Mouse (Mus musculus): Measurements from ENCODE around the gene Cblb. TPM values are rescaled to one million over a fixed set of nuclear protein-coding genes. Genes with fewer than 3 reads are reported as not detected.

The Cblb gene
- polyA plus RNA-seq, 1 experiment from 2014 or later: 15.5 TPM

- Histone ChIP-seq H3K27me3 (no peaks in the 10 kb centered on the region), H3K4me3 (replicated peaks) (no peak overlapping the region), H3K9ac (no peak overlapping the region), H3K36me3 (peaks cover 4% of the 10 kb centered on the region; the same call in 1 of the 2 replicates), H3K4me1 (peaks cover 16% of the 10 kb centered on the region), H3K27ac (replicated peaks) (no peak overlapping the region), H3K4me2 (replicated peaks) (no peak overlapping the region), H3K9me3 (replicated peaks) (no peaks in the 10 kb centered on the region)
- WGBS: 54% methylated on average over 9 of the region's 9 CpGs
- no peak for ATAC-seq (ENCODE audit: insufficient number of reproducible peaks, low FRiP score, low TSS enrichment, low read depth)
These were observed 104.8 kb downstream of the Cblb start for GRCm38 (mm10) chr16:52135689-52136390.

GRCm38 (mm10) chr16:52143101-52143500 is 112.1 kb downstream of the Cblb start:
- H3K9ac ChIP-seq: no peak overlapping the region
- ATAC-seq (ENCODE audit: insufficient number of reproducible peaks, low FRiP score, low TSS enrichment, low read depth): no peak
- H3K27me3 ChIP-seq: no peaks in the 10 kb centered on the region
- no peaks in the 10 kb centered on the region for H3K4me1 ChIP-seq
- H3K36me3 ChIP-seq: peaks cover 18% of the 10 kb centered on the region
- WGBS: 81% methylated on average over 13 of the region's 13 CpGs
- no peak overlapping the region for H3K27ac ChIP-seq (replicated peaks)
- H3K4me3 ChIP-seq (replicated peaks): no peak overlapping the region
- H3K4me2 ChIP-seq (replicated peaks): no peak overlapping the region
- no peaks in the 10 kb centered on the region for H3K9me3 ChIP-seq (replicated peaks)

- H3K9me3 ChIP-seq (replicated peaks): no peaks in the 10 kb centered on the region
- H3K4me1 ChIP-seq: no peaks in the 10 kb centered on the region
- H3K36me3 ChIP-seq: peaks cover 22% of the 10 kb centered on the region
- H3K9ac ChIP-seq: no peak overlapping the region
- no peak for ATAC-seq (ENCODE audit: insufficient number of reproducible peaks, low FRiP score, low TSS enrichment, low read depth)
- H3K4me2 ChIP-seq (replicated peaks): no peak overlapping the region
- H3K27ac ChIP-seq (replicated peaks): no peak overlapping the region
- H3K4me3 ChIP-seq (replicated peaks): no peak overlapping the region
- WGBS: 94% methylated on average over 3 of the region's 3 CpGs
- H3K27me3 ChIP-seq: no peaks in the 10 kb centered on the region
These were observed 112.8 kb downstream of the Cblb start for GRCm38 (mm10) chr16:52143818-52144217.

GRCm38 (mm10) chr16:52144792-52145191 is 113.8 kb downstream of the Cblb start:
- Histone ChIP-seq H3K36me3 (peaks cover 18% of the 10 kb centered on the region), H3K27me3 (no peaks in the 10 kb centered on the region), H3K4me3 (replicated peaks) (no peak overlapping the region), H3K9ac (no peak overlapping the region), H3K4me2 (replicated peaks) (no peak overlapping the region), H3K9me3 (replicated peaks) (no peaks in the 10 kb centered on the region), H3K4me1 (no peaks in the 10 kb centered on the region), H3K27ac (replicated peaks) (no peak overlapping the region)
- no peak for ATAC-seq (ENCODE audit: insufficient number of reproducible peaks, low FRiP score, low TSS enrichment, low read depth)
- WGBS: 85% methylated on average over 5 of the region's 5 CpGs

- H3K27ac ChIP-seq (replicated peaks): no peak overlapping the region
- H3K4me2 ChIP-seq (replicated peaks): no peak overlapping the region
- no peaks in the 10 kb centered on the region for H3K9me3 ChIP-seq (replicated peaks)
- H3K27me3 ChIP-seq: no peaks in the 10 kb centered on the region
- WGBS: 82% methylated on average over 4 of the region's 4 CpGs
- no peak overlapping the region for H3K4me3 ChIP-seq (replicated peaks)
- H3K4me1 ChIP-seq: no peaks in the 10 kb centered on the region
- H3K36me3 ChIP-seq: peaks cover 18% of the 10 kb centered on the region
- no peak overlapping the region for H3K9ac ChIP-seq
- ATAC-seq (ENCODE audit: insufficient number of reproducible peaks, low FRiP score, low TSS enrichment, low read depth): no peak
These were observed 114.5 kb downstream of the Cblb start for GRCm38 (mm10) chr16:52145552-52145951.

- Histone ChIP-seq H3K36me3 (peaks cover 16% of the 10 kb centered on the region), H3K4me3 (replicated peaks) (no peak overlapping the region)
These were observed 116.1 kb downstream of the Cblb start for GRCm38 (mm10) chr16:52146976-52147696.

GRCm38 (mm10) chr16:52148041-52148440 is 117.0 kb downstream of the Cblb start:
- H3K9me3 ChIP-seq (replicated peaks): no peaks in the 10 kb centered on the region
- no peaks in the 10 kb centered on the region for H3K4me1 ChIP-seq
- no peak overlapping the region for H3K4me3 ChIP-seq (replicated peaks)
- 88% methylated on average over 6 of the region's 6 CpGs for WGBS
- no peak overlapping the region for H3K9ac ChIP-seq
- no peak for ATAC-seq (ENCODE audit: insufficient number of reproducible peaks, low FRiP score, low TSS enrichment, low read depth)
- no peak overlapping the region for H3K4me2 ChIP-seq (replicated peaks)
- H3K27me3 ChIP-seq: no peaks in the 10 kb centered on the region
- H3K27ac ChIP-seq (replicated peaks): no peak overlapping the region
- peaks cover 14% of the 10 kb centered on the region for H3K36me3 ChIP-seq

More at GRCm38 (mm10) chr16:52146976-52147696, 116.1 kb downstream of the Cblb start:
- H3K4me2 ChIP-seq (replicated peaks): no peak overlapping the region
- H3K4me1 ChIP-seq: no peaks in the 10 kb centered on the region
- H3K27ac ChIP-seq (replicated peaks): no peak overlapping the region
- H3K9me3 ChIP-seq (replicated peaks): no peaks in the 10 kb centered on the region
- H3K27me3 ChIP-seq: no peaks in the 10 kb centered on the region
- WGBS: 73% methylated on average over 11 of the region's 11 CpGs
- no peak overlapping the region for H3K9ac ChIP-seq
- no peak for ATAC-seq (ENCODE audit: insufficient number of reproducible peaks, low FRiP score, low TSS enrichment, low read depth)

GRCm38 (mm10) chr16:52149135-52149769 is 118.2 kb downstream of the Cblb start:
- peaks cover 13% of the 10 kb centered on the region for H3K36me3 ChIP-seq
- no peak overlapping the region for H3K9ac ChIP-seq
- H3K9me3 ChIP-seq (replicated peaks): no peaks in the 10 kb centered on the region
- ATAC-seq (ENCODE audit: insufficient number of reproducible peaks, low FRiP score, low TSS enrichment, low read depth): no peak
- H3K27ac ChIP-seq (replicated peaks): no peak overlapping the region
- no peak overlapping the region for H3K4me3 ChIP-seq (replicated peaks)
- no peaks in the 10 kb centered on the region for H3K27me3 ChIP-seq
- no peak overlapping the region for H3K4me2 ChIP-seq (replicated peaks)
- H3K4me1 ChIP-seq: no peaks in the 10 kb centered on the region
- 65% methylated on average over 6 of the region's 6 CpGs for WGBS

GRCm38 (mm10) chr16:52155030-52155696 is 124.1 kb downstream of the Cblb start:
- Histone ChIP-seq H3K27ac (replicated peaks) (no peak overlapping the region), H3K9ac (no peak overlapping the region), H3K4me2 (replicated peaks) (no peak overlapping the region), H3K27me3 (no peaks in the 10 kb centered on the region), H3K9me3 (replicated peaks) (no peaks in the 10 kb centered on the region), H3K4me1 (no peaks in the 10 kb centered on the region), H3K4me3 (replicated peaks) (no peak overlapping the region), H3K36me3 (peaks cover 16% of the 10 kb centered on the region)
- 88% methylated on average over 5 of the region's 5 CpGs for WGBS
- no peak for ATAC-seq (ENCODE audit: insufficient number of reproducible peaks, low FRiP score, low TSS enrichment, low read depth)

GRCm38 (mm10) chr16:52159958-52160504 is 129.0 kb downstream of the Cblb start:
- no peak overlapping the region for H3K4me3 ChIP-seq (replicated peaks)
- H3K27ac ChIP-seq (replicated peaks): no peak overlapping the region
- no peaks in the 10 kb centered on the region for H3K27me3 ChIP-seq
- H3K9ac ChIP-seq: no peak overlapping the region
- ATAC-seq (ENCODE audit: insufficient number of reproducible peaks, low FRiP score, low TSS enrichment, low read depth): no peak
- no peaks in the 10 kb centered on the region for H3K4me1 ChIP-seq
- WGBS: 83% methylated on average over 6 of the region's 6 CpGs
- no peaks in the 10 kb centered on the region for H3K9me3 ChIP-seq (replicated peaks)
- H3K4me2 ChIP-seq (replicated peaks): no peak overlapping the region
- H3K36me3 ChIP-seq: peaks cover 4% of the 10 kb centered on the region; the same call in 1 of the 2 replicates

- Histone ChIP-seq H3K27ac (replicated peaks) (no peak overlapping the region), H3K9ac (no peak overlapping the region), H3K27me3 (no peaks in the 10 kb centered on the region), H3K4me3 (replicated peaks) (no peak overlapping the region), H3K4me2 (replicated peaks) (no peak overlapping the region), H3K36me3 (peaks cover 17% of the 10 kb centered on the region), H3K9me3 (replicated peaks) (no peaks in the 10 kb centered on the region), H3K4me1 (no peaks in the 10 kb centered on the region)
- 80% methylated on average over 9 of the region's 9 CpGs for WGBS
- ATAC-seq (ENCODE audit: insufficient number of reproducible peaks, low FRiP score, low TSS enrichment, low read depth): no peak
These were observed 133.2 kb downstream of the Cblb start for GRCm38 (mm10) chr16:52164246-52164645.
